Mouse (Mus musculus) kidney, embryonic 14.5 days (tissue): ENCODE results near the gene Cfap43. TPM values are rescaled to one million over a fixed set of nuclear protein-coding genes. Genes with fewer than 3 reads are reported as not detected.

Experiments used
- ATAC-seq: fragments of 200-750 bp; cut with Nextera tagmentation; 2 replicates; pipeline ENCODE4 v1.8.0; 2017; ENCODE audit warnings: moderate number of reproducible peaks, mild to moderate bottlenecking, moderate TSS enrichment, moderate library complexity; ENCODE audit not compliant: low FRiP score, low TSS enrichment
- H3K27ac ChIP-seq: fragments of 300-500 bp; sonication (generic); 2 replicates; pipeline ENCODE4 v1.5.1; 2014; ENCODE audit warnings: low read depth, mild to moderate bottlenecking, low read length, moderate library complexity, mixed read lengths
- H3K27me3 ChIP-seq: fragments of 300-500 bp; sonication (generic); 2 replicates; pipeline ENCODE4 v1.6.1; 2014; ENCODE audit warnings: mild to moderate bottlenecking, low read length; ENCODE audit not compliant: control insufficient read depth, insufficient read depth
- H3K36me3 ChIP-seq: fragments of 300-500 bp; sonication (generic); 2 replicates; pipeline ENCODE4 v1.6.1; 2014; ENCODE audit warnings: low read length, mixed read lengths; ENCODE audit not compliant: control insufficient read depth, insufficient read depth
- H3K4me1 ChIP-seq: fragments of 300-500 bp; sonication (generic); 2 replicates; pipeline ENCODE4 v1.6.1; 2014; ENCODE audit warnings: low read length, mixed read lengths; ENCODE audit not compliant: control insufficient read depth, insufficient read depth
- H3K4me2 ChIP-seq: fragments of 300-500 bp; sonication (generic); replicated peaks from 2 replicates; pipeline ENCODE4 v1.6.1; 2014; ENCODE audit warnings: low read depth, mild to moderate bottlenecking, low read length
- H3K4me3 ChIP-seq: fragments of 300-500 bp; sonication (generic); 2 replicates; pipeline ENCODE4 v1.5.1; 2014; ENCODE audit warnings: mild to moderate bottlenecking, low read length
- H3K9ac ChIP-seq: fragments of 300-500 bp; sonication (generic); 2 replicates; pipeline ENCODE4 v1.6.1; 2014; ENCODE audit warnings: low read depth, mild to moderate bottlenecking, low read length, moderate library complexity
- H3K9me3 ChIP-seq: fragments of 300-500 bp; sonication (generic); 2 replicates; pipeline ENCODE4 v1.6.1; 2016; ENCODE audit warnings: low read length; ENCODE audit not compliant: control insufficient read depth
- WGBS: fragments of 180-500 bp; shearing (Covaris S2); extraction: QIAGEN DNeasy Blood & Tissue Kit; methylation state at CpG from one replicate; pipeline ENCODE4 v1.1.7; 2014; 5-methylcytosine and 5-hydroxymethylcytosine counted together
- polyA plus RNA-seq: library from polyadenylated mRNA; unstranded; fragments of >200 nt; fragmentation: Nextera tagmentation; extraction: Ambion mirVana; gene quantifications from 2 replicates; pipeline ENCODE4 v1.2.1, GENCODE M21; 2014

The Cfap43 gene
- polyA plus RNA-seq, 1 experiment from 2014 or later: 0.03 TPM

GRCm38 (mm10) chr19:47885191-47885743 is 33.8 kb downstream of the Cfap43 start:
- WGBS: 66% methylated on average over 7 of the region's 7 CpGs
- H3K27me3 ChIP-seq: no peaks in the 10 kb centered on the region
- no peak overlapping the region for H3K4me3 ChIP-seq
- H3K27ac ChIP-seq: no peak overlapping the region
- ATAC-seq: no peak
- H3K4me2 ChIP-seq: no peak overlapping the region
- H3K9me3 ChIP-seq: no peaks in the 10 kb centered on the region
- no peak overlapping the region for H3K9ac ChIP-seq
- no peaks in the 10 kb centered on the region for H3K36me3 ChIP-seq
- peaks cover 13% of the 10 kb centered on the region; the same call in 1 of the 2 replicates for H3K4me1 ChIP-seq

GRCm38 (mm10) chr19:47884296-47885085 is 34.6 kb downstream of the Cfap43 start:
- Histone ChIP-seq H3K9me3 (no peaks in the 10 kb centered on the region), H3K27ac (no peak overlapping the region), H3K27me3 (no peaks in the 10 kb centered on the region), H3K4me1 (peaks cover 9% of the 10 kb centered on the region; the same call in 1 of the 2 replicates), H3K4me2 (no peak overlapping the region), H3K36me3 (no peaks in the 10 kb centered on the region), H3K4me3 (no peak overlapping the region), H3K9ac (no peak overlapping the region)
- WGBS: 74% methylated on average over 13 of the region's 13 CpGs
- ATAC-seq: no peak

GRCm38 (mm10) chr19:47882882-47883254 is 36.2 kb downstream of the Cfap43 start:
- no peak overlapping the region for H3K9ac ChIP-seq
- 0 out of 2 replicates have a peak, but pooled peaks have one; percentile 33 for ATAC-seq

GRCm38 (mm10) chr19:47882151-47882881 is 36.8 kb downstream of the Cfap43 start:
- H3K9ac ChIP-seq: no peak overlapping the region
- H3K27ac ChIP-seq: no peak overlapping the region
- no peaks in the 10 kb centered on the region for H3K9me3 ChIP-seq
- H3K4me2 ChIP-seq: no peak overlapping the region
- H3K36me3 ChIP-seq: no peaks in the 10 kb centered on the region
- 26% methylated on average over 11 of the region's 11 CpGs for WGBS
- H3K4me3 ChIP-seq: no peak overlapping the region
- H3K27me3 ChIP-seq: no peaks in the 10 kb centered on the region
- H3K4me1 ChIP-seq: peaks cover 9% of the 10 kb centered on the region; the same call in 1 of the 2 replicates
- ATAC-seq: peak; percentile 61; the same call in 1 of the 2 replicates

More at GRCm38 (mm10) chr19:47882882-47883254, 36.2 kb downstream of the Cfap43 start:
- no peak overlapping the region for H3K4me3 ChIP-seq
- H3K27me3 ChIP-seq: no peaks in the 10 kb centered on the region
- H3K9me3 ChIP-seq: no peaks in the 10 kb centered on the region
- H3K27ac ChIP-seq: no peak overlapping the region
- H3K4me2 ChIP-seq: no peak overlapping the region
- no peaks in the 10 kb centered on the region for H3K36me3 ChIP-seq
- peaks cover 9% of the 10 kb centered on the region; the same call in 1 of the 2 replicates for H3K4me1 ChIP-seq
- WGBS: 54% methylated on average over 9 of the region's 9 CpGs

- Histone ChIP-seq H3K4me1 (peaks cover 9% of the 10 kb centered on the region; the same call in 1 of the 2 replicates), H3K4me2 (no peak overlapping the region), H3K9ac (no peak overlapping the region), H3K36me3 (no peaks in the 10 kb centered on the region), H3K9me3 (no peaks in the 10 kb centered on the region), H3K27ac (no peak overlapping the region), H3K4me3 (no peak overlapping the region), H3K27me3 (no peaks in the 10 kb centered on the region)
- no peak for ATAC-seq
- WGBS: 86% methylated on average over 7 of the region's 7 CpGs
Observed at GRCm38 (mm10) chr19:47881538-47881937, 37.5 kb downstream of the Cfap43 start.

GRCm38 (mm10) chr19:47876252-47876651 is 42.8 kb downstream of the Cfap43 start:
- Histone ChIP-seq H3K36me3 (no peaks in the 10 kb centered on the region), H3K9me3 (no peaks in the 10 kb centered on the region), H3K4me2 (no peak overlapping the region), H3K27me3 (no peaks in the 10 kb centered on the region; the same call in 1 of the 2 replicates), H3K4me3 (no peak overlapping the region), H3K4me1 (no peaks in the 10 kb centered on the region), H3K27ac (no peak overlapping the region), H3K9ac (no peak overlapping the region)
- ATAC-seq: 0 out of 2 replicates have a peak, but pooled peaks have one; percentile 35
- WGBS: 77% methylated on average over 15 of the region's 15 CpGs

- Histone ChIP-seq H3K27me3 (no peaks in the 10 kb centered on the region; the same call in 1 of the 2 replicates), H3K9me3 (no peaks in the 10 kb centered on the region), H3K4me3 (no peak overlapping the region), H3K36me3 (no peaks in the 10 kb centered on the region), H3K4me2 (no peak overlapping the region), H3K9ac (no peak overlapping the region), H3K4me1 (no peaks in the 10 kb centered on the region), H3K27ac (no peak overlapping the region)
- no peak for ATAC-seq
- WGBS: 39% methylated on average over 10 of the region's 10 CpGs
Observed at GRCm38 (mm10) chr19:47871515-47871914, 47.6 kb downstream of the Cfap43 start.

- no peak overlapping the region for H3K9ac ChIP-seq
- H3K27me3 ChIP-seq: no peaks in the 10 kb centered on the region
- H3K4me2 ChIP-seq: no peak overlapping the region
- no peaks in the 10 kb centered on the region for H3K36me3 ChIP-seq
- no peak overlapping the region for H3K27ac ChIP-seq
- H3K4me1 ChIP-seq: no peaks in the 10 kb centered on the region
- H3K9me3 ChIP-seq: no peaks in the 10 kb centered on the region
- WGBS: 71% methylated on average over 7 of the region's 7 CpGs
- H3K4me3 ChIP-seq: no peak overlapping the region
- no peak for ATAC-seq
Observed at GRCm38 (mm10) chr19:47870102-47870666, 48.9 kb downstream of the Cfap43 start.
